Mouse (Mus musculus) lung, postnatal 0 days (tissue): ENCODE data around the gene B230219D22Rik.

ENCODE experiments used
- CTCF ChIP-seq: IDR thresholded peaks from 2 replicates; pipeline ENCODE4 v1.5.1; 2016; ENCODE audit warnings: antibody characterized with exemption, mild to moderate bottlenecking
- EP300 ChIP-seq: IDR thresholded peaks from 2 replicates; pipeline ENCODE4 v1.6.1; 2016; ENCODE audit warnings: antibody characterized with exemption, mild to moderate bottlenecking, control low read depth

- no peak for TF ChIP-seq CTCF
- no peak for TF ChIP-seq EP300
Observed at GRCm38 (mm10) chr13:55704301-55704700, 11.4 kb downstream of the B230219D22Rik start.
